Mouse (Mus musculus) spleen, adult 2 months (tissue): ENCODE measurements around the gene Bcl7c. TPM values are rescaled to one million over a fixed set of nuclear protein-coding genes. Genes with fewer than 3 reads are reported as not detected.
"Not testable (repeated sequence)": the region's sequence is repeated elsewhere in the genome, so short reads cannot be mapped to it uniquely, and the experiment has no call there.

Experiments
- DNase-seq, 2 experiments: peaks; one replicate each; pipeline versions ENCODE4 v3.0.0 to v3.0.0-alpha.2; 2012 to 2021; ENCODE audit warnings: low spot score in 2 of 2, low read depth in 1 of 2
- H3K27ac ChIP-seq: fragments of 200-500 bp; 2 replicates; pipeline ENCODE4 v1.5.1; 2012; ENCODE audit warnings: low read length, inconsistent platforms; ENCODE audit not compliant: insufficient read depth
- H3K27me3 ChIP-seq: fragments of 200-500 bp; 2 replicates; pipeline ENCODE4 v1.6.1; 2012; ENCODE audit warnings: mild to moderate bottlenecking, moderate library complexity, low read length, inconsistent platforms; ENCODE audit not compliant: control insufficient read depth, insufficient read depth
- H3K36me3 ChIP-seq: fragments of 200-500 bp; 2 replicates; pipeline ENCODE4 v1.6.1; 2012; ENCODE audit warnings: mild to moderate bottlenecking, low read length, inconsistent platforms; ENCODE audit not compliant: control insufficient read depth, insufficient read depth
- H3K4me1 ChIP-seq: fragments of 200-500 bp; 2 replicates; pipeline ENCODE4 v1.6.1; 2011; ENCODE audit warnings: inconsistent platforms; ENCODE audit not compliant: control insufficient read depth, insufficient read depth, insufficient read length
- H3K4me3 ChIP-seq: fragments of 200-500 bp; 2 replicates; pipeline ENCODE4 v1.5.1; 2011; ENCODE audit warnings: mild to moderate bottlenecking, inconsistent platforms; ENCODE audit not compliant: insufficient read depth, insufficient read length; ENCODE audit errors: extremely low read depth
- CTCF ChIP-seq: fragments of 200-500 bp; IDR thresholded peaks from 2 replicates; pipeline ENCODE4 v1.5.1; 2011; ENCODE audit warnings: mild to moderate bottlenecking, inconsistent platforms; ENCODE audit not compliant: insufficient read depth, insufficient read length, insufficient replicate concordance; ENCODE audit errors: extremely low read depth
- POLR2A ChIP-seq: fragments of 200-500 bp; IDR thresholded peaks from 2 replicates; pipeline ENCODE4 v1.6.1; 2011; ENCODE audit warnings: low read depth, low read length, inconsistent platforms
- WGBS: fragments of 180-500 bp; shearing (Covaris S2); methylation state at CpG from one replicate; pipeline ENCODE4 v1.1.7; 2018; 5-methylcytosine and 5-hydroxymethylcytosine counted together
- polyA plus RNA-seq: library from polyadenylated mRNA; depleted of rRNA; stranded (reverse); fragments of >200 nt; gene quantifications from 2 replicates; pipeline ENCODE4 v1.2.3, GENCODE M21; 2012

The Bcl7c gene
- polyA plus RNA-seq, 1 experiment: 17.7 TPM

DNA sequence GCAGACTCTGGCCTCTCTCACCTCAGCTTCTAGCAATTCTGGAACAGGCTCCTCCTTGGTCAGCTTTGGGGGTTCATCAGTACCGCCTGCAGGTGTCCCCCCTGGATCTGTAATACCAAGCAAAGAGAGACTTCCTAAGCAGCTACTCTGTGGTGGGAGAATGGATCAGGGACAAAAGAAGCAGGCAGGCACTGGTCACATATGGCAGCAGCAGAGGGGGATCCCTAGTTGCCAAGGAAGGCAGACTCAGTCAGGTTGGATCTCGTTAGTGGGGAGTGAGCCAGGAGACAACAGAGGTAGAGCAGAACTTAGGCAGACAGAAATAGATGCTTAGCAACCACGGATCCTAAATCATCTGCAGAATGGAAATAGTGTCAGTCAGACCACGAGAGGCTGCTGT, 3.0 kb downstream of the Bcl7c start:
- H3K27ac ChIP-seq: no peak overlapping the region
- 73% methylated on average over 4 of the region's 4 CpGs for WGBS
- no peaks in the 10 kb centered on the region for H3K27me3 ChIP-seq
- no peak overlapping the region for H3K4me3 ChIP-seq
- DNase-seq: no peak
- peaks cover 4% of the 10 kb centered on the region for H3K36me3 ChIP-seq
- peaks cover 7% of the 10 kb centered on the region; the same call in 1 of the 2 replicates for H3K4me1 ChIP-seq
- no peak for TF ChIP-seq CTCF
- no peak for TF ChIP-seq POLR2A

DNA sequence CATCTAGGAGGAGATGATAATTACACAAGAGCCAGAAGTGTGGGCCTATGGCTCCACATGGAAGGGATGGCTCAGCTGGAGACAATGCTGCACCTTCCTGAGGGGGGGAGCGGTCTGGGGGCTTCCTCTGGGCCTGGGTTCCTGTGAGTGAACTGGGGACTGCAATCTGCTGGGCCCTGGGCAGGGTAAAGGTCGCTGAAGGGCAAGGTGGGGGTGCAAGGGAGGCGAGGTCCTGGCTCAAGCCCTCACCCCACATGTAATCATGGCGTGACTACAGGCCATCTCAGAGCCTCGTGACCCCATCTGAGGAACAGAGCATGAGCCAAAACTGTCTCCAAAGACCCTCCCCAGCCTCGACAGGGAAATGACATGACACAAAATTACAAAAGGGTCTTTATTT, 4.1 kb downstream of the Bcl7c start:
- no peak overlapping the region for H3K27ac ChIP-seq
- peaks cover 4% of the 10 kb centered on the region for H3K36me3 ChIP-seq
- DNase-seq: no peak
- TF ChIP-seq POLR2A (no peak), CTCF (no peak)
- no peak overlapping the region for H3K4me3 ChIP-seq
- WGBS: 89% methylated on average over 6 of the region's 6 CpGs
- H3K27me3 ChIP-seq: no peaks in the 10 kb centered on the region
- H3K4me1 ChIP-seq: peaks cover 7% of the 10 kb centered on the region; the same call in 1 of the 2 replicates

DNA sequence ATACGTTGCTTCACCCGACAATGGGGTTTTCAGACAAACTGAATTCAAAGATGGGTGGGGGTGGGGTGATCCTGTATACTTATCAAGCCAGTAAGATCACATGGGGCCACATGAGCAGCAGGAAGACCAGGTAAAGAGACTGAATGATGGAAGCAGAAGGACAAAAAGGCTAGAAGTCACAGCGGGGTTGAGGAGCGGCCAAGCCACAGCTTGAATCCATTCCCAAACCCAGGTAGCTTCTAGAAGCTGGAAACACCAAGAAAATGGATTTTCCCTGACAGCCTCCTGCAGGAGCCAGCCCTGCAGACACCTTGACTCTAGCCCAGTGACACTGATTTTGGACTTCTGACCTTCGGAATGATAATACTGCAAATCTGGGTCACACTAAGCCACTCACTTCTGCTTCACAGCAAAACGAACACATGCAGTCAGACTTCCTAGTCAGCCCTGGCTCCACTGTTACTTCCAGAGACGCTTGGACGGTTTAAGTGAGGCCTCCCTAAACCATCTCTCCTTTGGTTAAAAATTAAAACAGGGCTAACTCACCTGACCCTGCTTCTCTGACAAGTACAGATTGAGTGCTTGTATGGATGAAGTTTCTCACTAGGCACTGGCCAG, 5.1 kb downstream of the Bcl7c start:
- no peak for DNase-seq
- TF ChIP-seq CTCF (no peak), POLR2A (no peak)
- Histone ChIP-seq H3K27me3 (no peaks in the 10 kb centered on the region), H3K36me3 (peaks cover 4% of the 10 kb centered on the region), H3K27ac (no peak overlapping the region), H3K4me3 (no peak overlapping the region), H3K4me1 (peaks cover 7% of the 10 kb centered on the region; the same call in 1 of the 2 replicates)
- WGBS: 92% methylated on average over 8 of the region's 8 CpGs

DNA sequence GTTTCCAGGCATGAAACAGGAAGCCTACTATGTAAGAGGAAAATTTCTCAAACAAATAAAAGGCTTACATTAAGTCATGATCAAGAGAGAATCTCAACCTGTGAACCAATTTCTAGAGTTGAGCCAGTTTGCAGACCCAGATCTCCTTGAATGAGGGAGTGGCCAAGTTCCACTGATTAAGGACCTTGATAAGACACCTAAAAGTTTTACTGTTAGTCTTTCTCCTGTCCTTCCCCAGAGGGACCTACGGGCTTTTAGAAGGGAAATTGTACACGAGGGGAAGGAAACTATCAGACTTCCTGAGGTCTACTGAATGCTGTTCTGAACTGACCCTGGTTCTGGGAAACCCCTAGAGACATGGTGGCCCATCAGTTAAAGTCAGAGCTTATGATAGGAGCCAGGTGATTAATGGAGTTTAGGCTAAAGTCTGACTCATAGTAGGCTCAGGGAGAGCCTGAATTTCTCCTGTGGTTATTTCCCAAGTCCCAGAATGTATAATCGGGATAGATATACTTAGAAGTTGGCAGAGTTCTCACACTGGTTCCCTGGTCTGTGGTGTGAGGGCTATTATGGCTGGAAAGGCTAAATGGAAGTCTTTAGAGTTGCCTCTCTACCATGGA, 7.9 kb downstream of the Bcl7c start:
- no peak for TF ChIP-seq POLR2A
- no peak for TF ChIP-seq CTCF
- no peak for DNase-seq
- Histone ChIP-seq H3K4me3 (no peak overlapping the region), H3K36me3 (peaks cover 2% of the 10 kb centered on the region; the same call in 1 of the 2 replicates), H3K4me1 (no peaks in the 10 kb centered on the region), H3K27ac (no peak overlapping the region), H3K27me3 (no peaks in the 10 kb centered on the region)
- 32% methylated on average over 3 of the region's 3 CpGs for WGBS

DNA sequence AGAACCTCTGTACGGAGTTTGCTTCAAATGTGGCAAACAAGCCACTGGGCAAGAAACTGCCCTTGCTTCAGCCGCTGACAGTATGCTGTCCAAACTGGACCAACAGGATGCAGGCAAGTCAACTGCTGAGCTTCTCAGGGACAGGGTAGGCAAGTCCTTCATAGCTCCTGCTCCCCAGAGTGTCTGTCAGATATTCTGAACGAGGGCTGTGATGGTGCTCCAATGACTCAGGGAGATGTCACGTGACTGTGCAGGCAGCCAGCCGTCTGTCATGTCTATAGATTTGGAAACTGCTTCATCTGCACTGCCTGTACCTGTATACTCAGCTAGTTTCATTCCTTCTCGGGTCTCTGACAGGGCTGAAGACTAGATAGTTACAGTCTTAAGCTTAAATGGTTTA, 9.7 kb downstream of the Bcl7c start:
- Histone ChIP-seq H3K36me3 (no peaks in the 10 kb centered on the region; the same call in 1 of the 2 replicates), H3K4me1 (no peaks in the 10 kb centered on the region), H3K27ac (no peak overlapping the region), H3K27me3 (no peaks in the 10 kb centered on the region), H3K4me3 (no peak overlapping the region)
- no peak for DNase-seq
- 93% methylated on average over 6 of the region's 6 CpGs for WGBS
- TF ChIP-seq CTCF (no peak), POLR2A (no peak)

DNA sequence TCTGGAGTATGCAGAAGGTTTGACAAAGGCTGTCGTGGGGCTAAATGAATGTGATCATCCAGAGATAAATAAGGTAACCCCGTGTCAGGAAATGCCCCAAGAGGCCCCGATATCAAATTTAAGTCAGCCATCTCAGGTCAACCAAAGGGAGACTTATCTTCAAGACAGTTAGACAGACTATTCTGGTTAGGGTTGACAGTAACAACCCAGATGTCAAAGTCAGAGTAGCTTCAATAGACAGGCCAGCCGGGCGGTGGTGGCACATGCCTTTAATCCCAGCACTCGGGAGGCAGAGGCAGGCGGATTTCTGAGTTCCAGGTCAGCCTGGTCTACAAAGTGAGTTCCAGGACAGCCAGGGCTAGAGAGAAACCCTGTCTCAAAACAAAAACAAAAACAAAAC, 15.0 kb downstream of the Bcl7c start:
- not testable (repeated sequence) for H3K27ac ChIP-seq, DNase-seq, H3K27me3 ChIP-seq, H3K4me3 ChIP-seq, H3K36me3 ChIP-seq, H3K4me1 ChIP-seq
- WGBS: 84% methylated on average over 7 of the region's 7 CpGs

DNA sequence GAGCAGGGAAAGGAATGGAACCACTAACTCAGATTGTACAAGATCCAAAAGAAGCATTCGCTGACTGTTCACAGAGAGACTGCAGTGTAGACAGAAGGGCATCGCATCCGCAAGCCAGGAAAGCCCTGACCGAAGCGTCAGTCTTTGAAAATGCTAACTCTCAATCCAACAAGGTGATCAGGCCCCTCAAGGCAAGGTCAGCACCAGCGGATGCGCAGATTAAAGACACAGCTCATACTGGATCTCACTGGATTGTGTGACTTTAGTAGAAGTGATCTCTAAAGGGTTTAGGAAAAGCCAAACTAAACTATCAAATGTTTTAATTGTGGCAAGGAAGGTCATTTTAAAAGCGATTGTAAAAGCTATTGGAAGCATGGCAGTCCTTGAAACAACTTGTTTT, 15.4 kb downstream of the Bcl7c start:
- Histone ChIP-seq H3K4me3 (no peak overlapping the region), H3K27me3 (no peaks in the 10 kb centered on the region), H3K27ac (no peak overlapping the region), H3K4me1 (no peaks in the 10 kb centered on the region), H3K36me3 (no peaks in the 10 kb centered on the region)
- TF ChIP-seq CTCF (no peak), POLR2A (no peak)
- no peak for DNase-seq
- WGBS: 96% methylated on average over 8 of the region's 8 CpGs
